Mouse (Mus musculus) G1E (cell line): Measurements from ENCODE around the gene Cenps.

Source experiments
- CTCF ChIP-seq: IDR thresholded peaks from 2 replicates; pipeline ENCODE4 v1.5.1; 2012; ENCODE audit warnings: low read depth, low read length, inconsistent platforms, mixed read lengths
- GATA1 ChIP-seq: IDR thresholded peaks from 2 replicates; pipeline ENCODE4 v1.6.1; 2012; ENCODE audit warnings: borderline replicate concordance, low read length, inconsistent platforms, mixed read lengths
- POLR2AphosphoS5 ChIP-seq: IDR thresholded peaks from 2 replicates; pipeline ENCODE4 v1.6.1; 2012; ENCODE audit warnings: low read depth, low read length, inconsistent platforms; ENCODE audit not compliant: insufficient replicate concordance
- TAL1 ChIP-seq: conservative IDR thresholded peaks from 2 replicates; pipeline ENCODE4 v1.6.1; 2012; ENCODE audit warnings: low read depth, low read length, inconsistent platforms, mixed read lengths

DNA sequence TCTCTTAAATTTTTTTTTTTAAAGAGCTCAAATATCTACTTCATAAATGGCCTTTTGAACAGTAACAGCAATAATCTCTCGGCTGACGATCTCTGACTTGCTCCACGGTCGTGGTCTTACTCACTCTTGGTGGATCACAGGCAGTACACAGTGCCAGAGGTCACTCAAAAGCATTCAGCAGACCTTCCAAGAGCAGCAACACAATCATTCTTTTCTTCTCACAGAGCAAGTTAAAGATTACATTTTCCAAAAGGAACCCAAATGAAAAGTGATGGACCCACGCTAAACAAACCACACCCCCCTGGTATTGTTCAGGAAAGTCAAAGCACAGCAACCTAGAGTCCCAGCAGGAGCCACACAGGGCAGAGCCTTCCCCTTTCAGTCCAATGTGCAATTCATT is 39.6 kb upstream of the Cenps start:
- TF ChIP-seq GATA1 (no peak), TAL1 (no peak), CTCF (no peak), POLR2AphosphoS5 (no peak)
